Comparison of ENCODE assay signal across 8 mouse cellular contexts in the genomic region with DNA sequence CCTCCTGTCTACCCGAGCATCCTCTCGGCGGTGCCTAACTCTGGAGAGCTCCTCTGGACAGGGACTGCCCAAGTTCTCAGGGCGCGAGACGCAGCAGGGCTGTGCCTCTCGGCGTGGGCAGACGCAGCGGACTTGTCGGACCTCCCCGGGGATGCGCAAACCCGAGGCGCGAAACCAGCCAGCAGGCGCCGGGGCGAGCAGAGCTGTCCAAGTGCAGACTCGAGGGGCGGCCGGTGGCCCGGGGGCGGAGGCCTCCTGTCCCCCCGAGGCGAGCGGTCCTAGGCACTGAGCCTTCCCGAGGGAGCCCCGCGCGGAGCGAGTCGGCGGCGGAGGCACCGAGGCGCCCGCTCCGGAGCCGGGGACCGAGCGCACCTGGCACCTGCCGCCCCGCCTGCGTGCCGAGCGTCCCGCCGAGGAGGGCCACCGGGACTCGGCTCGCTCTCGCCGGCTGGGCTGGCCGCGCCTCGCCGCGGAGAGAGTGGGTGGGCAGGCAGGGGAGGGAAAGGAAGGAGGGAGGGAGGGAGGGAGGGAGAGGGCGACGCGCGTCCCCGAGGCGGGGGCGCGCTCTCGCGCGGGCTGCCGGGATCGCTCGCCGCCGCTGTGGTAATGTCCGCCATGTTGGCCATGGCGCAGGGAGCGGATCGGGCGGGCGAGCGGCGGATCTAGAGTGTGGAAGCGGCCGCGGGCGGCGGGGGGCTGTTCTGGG. TPM values are rescaled to one million over a fixed set of nuclear protein-coding genes. Genes with fewer than 3 reads are reported as not detected.
DNase-seq lines count a peak whose midpoint lies in the region; ATAC-seq lines count a peak whose summit lies in the region.

A gene (plus strand): TSS at position 556 of the 706 bp plus-strand sequence.

- H3K27me3 ChIP-seq in hindbrain, embryonic 15.5 days: no peaks in the 10 kb centered on the region

- peak within 1 kb of the TSS; percentile 69 for H3K4me2 ChIP-seq in hindbrain, embryonic 15.5 days

- peak within 1 kb of the TSS; percentile 96 for H3K9ac ChIP-seq in hindbrain, embryonic 15.5 days

- WGBS in hindbrain, embryonic 15.5 days: under 1% methylated on average over 53 of the region's 88 CpGs

- peak within 1 kb of the TSS; percentile 84 for H3K4me3 ChIP-seq in hindbrain, embryonic 15.5 days

- peak; percentile 84 for DNase-seq in T-cell, adult 2 months (ENCODE audit: low spot score)
- DNase-seq in cerebellum, postnatal 36 days: peak; percentile 84 to 87
- peak; percentile 79 to 81 for DNase-seq in frontal cortex, postnatal 36 days (ENCODE audit: low spot score in 2 of 2)
- DNase-seq in left cerebral cortex, adult 11 months (ENCODE audit: low spot score): peak; percentile 51
- peak; percentile 82 for DNase-seq in lung, postnatal 36 days
- DNase-seq in retina, embryonic 14.5 days (ENCODE audit: low spot score): peak; percentile 92
- DNase-seq in thymus, postnatal 36 days: peak; percentile 86 to 89

- no peaks in the 10 kb centered on the region for H3K36me3 ChIP-seq in hindbrain, embryonic 15.5 days

- peak within 1 kb of the TSS; percentile 100 for H3K27ac ChIP-seq in hindbrain, embryonic 15.5 days (replicated peaks)

- ATAC-seq in hindbrain, embryonic 15.5 days (ENCODE audit: low FRiP score, low read depth): peak; percentile 85

- peaks cover 30% of the 10 kb centered on the region for H3K4me1 ChIP-seq in hindbrain, embryonic 15.5 days (replicated peaks)

- H3K9me3 ChIP-seq in hindbrain, embryonic 15.5 days: no peaks in the 10 kb centered on the region

RNA-seq across cellular contexts. Expression of the gene that starts here (rescaled TPM):
- 10.0 and 10.3 TPM in 2 replicates for polyA plus RNA-seq in hindbrain, embryonic 15.5 days (2015; fragmentation: Nextera tagmentation; extraction: Ambion mirVana)

Comparison
In these comparisons a context has a peak if more than half of its experiments do, and no peak if none do; other contexts are left out.
1. Peak in every context shown above with its lines: DNase-seq, ATAC-seq, H3K4me3 ChIP-seq and H3K27ac ChIP-seq.